Mouse (Mus musculus) CH12.LX (cell line): ENCODE data around the gene Slc22a14.

ENCODE experiments used
- CTCF ChIP-seq, 2 experiments: IDR thresholded peaks in 1 of 2; conservative IDR thresholded peaks in 1 of 2; 2 replicates each; pipeline ENCODE4 v1.5.1; 2011 to 2012; ENCODE audit warnings: low read depth in 2 of 2, low read length in 2 of 2, improper control_type of control experiment in 1 of 2, inconsistent platforms in 1 of 2, mild to moderate bottlenecking in 1 of 2, moderate library complexity in 1 of 2
- E2F4 ChIP-seq: IDR thresholded peaks from 2 replicates; pipeline ENCODE4 v1.6.1; 2011; ENCODE audit warnings: low read depth, low read length, improper control_type of control experiment; ENCODE audit not compliant: insufficient replicate concordance
- EP300 ChIP-seq: IDR thresholded peaks from 2 replicates; pipeline ENCODE4 v1.6.1; 2011; ENCODE audit warnings: low read length, improper control_type of control experiment
- ETS1 ChIP-seq: conservative IDR thresholded peaks from 2 replicates; pipeline ENCODE4 v1.6.1; 2012; ENCODE audit warnings: low read depth, mild to moderate bottlenecking, inconsistent platforms, low read length, improper control_type of control experiment, moderate library complexity
- HCFC1 ChIP-seq: IDR thresholded peaks from 2 replicates; pipeline ENCODE4 v1.6.1; 2012; ENCODE audit warnings: low read depth, mild to moderate bottlenecking, inconsistent platforms, low read length, improper control_type of control experiment
- MXI1 ChIP-seq: IDR thresholded peaks from 2 replicates; pipeline ENCODE4 v1.6.1; 2011; ENCODE audit warnings: mild to moderate bottlenecking, low read depth, low read length, improper control_type of control experiment
- POLR2A ChIP-seq: IDR thresholded peaks from 2 replicates; pipeline ENCODE4 v1.6.1; 2011; ENCODE audit warnings: low read depth, mild to moderate bottlenecking, improper control_type of control experiment, low read length
- POLR2AphosphoS2 ChIP-seq: IDR thresholded peaks from 2 replicates; pipeline ENCODE4 v1.6.1; 2011; ENCODE audit warnings: low read depth, low read length, improper control_type of control experiment
- RAD21 ChIP-seq: IDR thresholded peaks from 2 replicates; pipeline ENCODE4 v1.6.1; 2011; ENCODE audit warnings: low read depth, mild to moderate bottlenecking, low read length, improper control_type of control experiment, moderate library complexity
- TCF12 ChIP-seq: IDR thresholded peaks from 2 replicates; pipeline ENCODE4 v1.6.1; 2014; ENCODE audit warnings: low read depth, mild to moderate bottlenecking, inconsistent platforms, low read length, improper control_type of control experiment
- ZKSCAN1 ChIP-seq: IDR thresholded peaks from 2 replicates; pipeline ENCODE4 v1.6.1; 2012; ENCODE audit warnings: low read depth, inconsistent platforms, low read length, improper control_type of control experiment, borderline replicate concordance
- ZMIZ1 ChIP-seq: IDR thresholded peaks from 2 replicates; pipeline ENCODE4 v1.6.1; 2012; ENCODE audit warnings: low read depth, mild to moderate bottlenecking, inconsistent platforms, low read length, improper control_type of control experiment
- ZNF384 ChIP-seq: IDR thresholded peaks from 2 replicates; pipeline ENCODE4 v1.6.1; 2012; ENCODE audit warnings: low read depth, low read length, improper control_type of control experiment, inconsistent platforms

DNA sequence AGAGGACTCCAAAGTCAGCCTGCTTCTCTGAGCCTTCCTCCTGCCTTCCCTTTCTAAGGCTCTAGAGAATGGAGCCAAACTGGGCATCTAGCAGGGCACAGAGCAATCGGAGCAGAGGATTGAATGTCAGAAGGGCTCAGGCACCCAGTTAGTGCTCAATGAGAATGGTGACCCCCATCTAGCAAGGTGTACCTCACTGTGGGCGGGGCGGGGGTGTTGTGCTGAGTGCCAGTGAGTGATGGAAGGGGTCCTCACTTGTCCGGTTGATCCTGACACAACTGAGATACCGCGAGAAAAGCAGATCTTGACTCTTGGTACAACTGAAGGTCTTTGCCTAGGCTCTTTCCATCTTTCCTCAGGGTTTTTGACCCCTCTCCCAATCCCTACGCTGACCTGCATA is 26.2 kb downstream of the Slc22a14 start:
- TF ChIP-seq POLR2A (no peak), POLR2AphosphoS2 (no peak), CTCF (conservative IDR thresholded peaks at IDR 0.05 in 1 of 2, IDR thresholded peaks at IDR 0.05 in 1 of 2; ENCODE audit: low read depth in 2 of 2, low read length in 2 of 2) (no peak), TCF12 (no peak), ZNF384 (no peak), RAD21 (no peak), ZKSCAN1 (no peak), E2F4 (no peak), MXI1 (no peak), EP300 (no peak), ZMIZ1 (no peak), HCFC1 (0 out of 2 replicates have a peak, but pooled peaks have one; percentile 2), ETS1 (no peak)
